Mouse (Mus musculus) C2C12 (cell line): ENCODE measurements around the gene Pde6h. TPM values are rescaled to one million over a fixed set of nuclear protein-coding genes. Genes with fewer than 3 reads are reported as not detected.

Experiments used
- H3K27me3 ChIP-seq: one replicate; pipeline ENCODE4 v1.6.1; 2011; ENCODE audit not compliant: control insufficient read depth, insufficient read depth, insufficient read length
- H3K36me3 ChIP-seq: one replicate; pipeline ENCODE4 v1.6.1; 2011; ENCODE audit not compliant: control insufficient read depth, insufficient read depth
- H3K4me3 ChIP-seq: one replicate; pipeline ENCODE4 v1.5.1; 2011; ENCODE audit warnings: mild to moderate bottlenecking, control low read depth; ENCODE audit not compliant: poor library complexity, insufficient read depth, severe bottlenecking
- H3K79me2 ChIP-seq: one replicate; pipeline ENCODE4 v1.6.1; 2011; ENCODE audit not compliant: control insufficient read depth, insufficient read depth
- H3K79me3 ChIP-seq: one replicate; pipeline ENCODE4 v1.6.1; 2011; ENCODE audit warnings: low read depth, control low read depth
- H3ac ChIP-seq: one replicate; pipeline ENCODE3; 2011; ENCODE audit warnings: low read depth; ENCODE audit not compliant: control insufficient read depth, insufficient read length
- CEBPB ChIP-seq: IDR thresholded peaks from one replicate; pipeline ENCODE4 v1.6.1; 2011; ENCODE audit warnings: low read depth, mild to moderate bottlenecking, control low read depth, moderate library complexity
- CTCF ChIP-seq: IDR thresholded peaks from one replicate; pipeline ENCODE4 v1.5.1; 2011; ENCODE audit not compliant: control insufficient read depth, insufficient read depth, insufficient read length
- FOSL1 ChIP-seq: IDR thresholded peaks from one replicate; pipeline ENCODE4 v1.8.0; 2011; ENCODE audit warnings: mild to moderate bottlenecking, low read length; ENCODE audit not compliant: poor library complexity, insufficient read depth, severe bottlenecking
- MAX ChIP-seq: IDR thresholded peaks from one replicate; pipeline ENCODE4 v1.6.1; 2011; ENCODE audit warnings: mild to moderate bottlenecking, control low read depth
- MYOD1 ChIP-seq: IDR thresholded peaks from one replicate; pipeline ENCODE4 v1.6.1; 2011; ENCODE audit warnings: low read depth; ENCODE audit not compliant: control insufficient read depth, insufficient read length
- MYOG ChIP-seq: IDR thresholded peaks from one replicate; pipeline ENCODE4 v1.6.1; 2011; ENCODE audit not compliant: control insufficient read depth, insufficient read length; ENCODE audit errors: extremely low read depth
- USF1 ChIP-seq: IDR thresholded peaks from one replicate; pipeline ENCODE4 v1.6.1; 2011; ENCODE audit warnings: low read depth, mild to moderate bottlenecking, control low read depth, moderate library complexity
- polyA plus RNA-seq: library from polyadenylated mRNA; unstranded; fragments of >200 nt; fragmentation: generic; extraction: Trizol; gene quantifications from one replicate; pipeline ENCODE4 v1.2.1, GENCODE M21; 2012; ENCODE audit warnings: missing spikeins

Pde6h gene
- polyA plus RNA-seq, 1 experiment = 0.26 TPM

GRCm38 (mm10) chr6:137014346-137014745 lies 90.7 kb downstream of the Pde6h start:
- no peak overlapping the region for H3ac ChIP-seq
- no peaks in the 10 kb centered on the region for H3K79me2 ChIP-seq
- TF ChIP-seq MAX = no peak
- TF ChIP-seq CTCF = no peak
- TF ChIP-seq FOSL1 = no peak
- no peaks in the 10 kb centered on the region for H3K79me3 ChIP-seq
- H3K4me3 ChIP-seq = no peak overlapping the region
- H3K36me3 ChIP-seq = no peaks in the 10 kb centered on the region
- no peaks in the 10 kb centered on the region for H3K27me3 ChIP-seq

GRCm38 (mm10) chr6:137017216-137017973 lies 93.8 kb downstream of the Pde6h start:
- no peaks in the 10 kb centered on the region for H3K27me3 ChIP-seq
- no peaks in the 10 kb centered on the region for H3K79me2 ChIP-seq
- TF ChIP-seq USF1 (no peak), MYOG (no peak), MYOD1 (no peak), CEBPB (no peak), CTCF (no peak), FOSL1 (no peak), MAX (no peak)
- no peak overlapping the region for H3K4me3 ChIP-seq
- H3K36me3 ChIP-seq = no peaks in the 10 kb centered on the region
- H3K79me3 ChIP-seq = no peaks in the 10 kb centered on the region
- no peak overlapping the region for H3ac ChIP-seq

Other genes starting within 250 kb of the Pde6h start
- 0.01 TPM for gene Gucy2c, start 142.1 kb upstream of the Pde6h start, polyA plus RNA-seq
- 0.80 TPM for gene Hist4h4, start 119.4 kb upstream of the Pde6h start, polyA plus RNA-seq
- gene H2afj, start 115.6 kb upstream of the Pde6h start, polyA plus RNA-seq = 322 TPM
- 0.13 TPM for gene BC049715, start 96.2 kb upstream of the Pde6h start, polyA plus RNA-seq
- gene Wbp11, start 95.6 kb upstream of the Pde6h start, polyA plus RNA-seq = 65.9 TPM
- gene Smco3, start 88.4 kb upstream of the Pde6h start, polyA plus RNA-seq = 0.11 TPM
- not detected for gene Art4, start 66.1 kb upstream of the Pde6h start, polyA plus RNA-seq
- gene Mgp, start 48.0 kb upstream of the Pde6h start, polyA plus RNA-seq = 472 TPM
- gene Erp27, start 1.7 kb upstream of the Pde6h start, polyA plus RNA-seq = 0.04 TPM
- gene Arhgdib, start 18.1 kb downstream of the Pde6h start, polyA plus RNA-seq = 101 TPM
- gene Rerg, start 246.7 kb downstream of the Pde6h start, polyA plus RNA-seq = 0.21 TPM